Mouse (Mus musculus): Measurements from ENCODE around the gene Piezo1. TPM values are rescaled to one million over a fixed set of nuclear protein-coding genes. Genes with fewer than 3 reads are reported as not detected.

The Piezo1 gene
- polyA plus RNA-seq, 1 experiment from 2014 or later = 6.4 TPM

- Histone ChIP-seq H3K9me3 (no peaks in the 10 kb centered on the region), H3K4me3 (no peak overlapping the region), H3K36me3 (peaks cover 61% of the 10 kb centered on the region), H3K4me1 (peaks cover 13% of the 10 kb centered on the region), H3K9ac (no peak overlapping the region), H3K4me2 (replicated peaks) (no peak overlapping the region), H3K27ac (no peak overlapping the region), H3K27me3 (replicated peaks) (no peaks in the 10 kb centered on the region)
- WGBS = 93% methylated on average over 20 of the region's 20 CpGs
- no peak for ATAC-seq (ENCODE audit: low FRiP score, low read depth)
These were observed 114.5 kb downstream of the Piezo1 start for GRCm38 (mm10) chr8:122436586-122437125.

- peaks cover 13% of the 10 kb centered on the region for H3K4me1 ChIP-seq
- H3K9me3 ChIP-seq = no peaks in the 10 kb centered on the region
- no peak overlapping the region for H3K27ac ChIP-seq
- H3K36me3 ChIP-seq = peaks cover 61% of the 10 kb centered on the region
- no peak overlapping the region for H3K4me3 ChIP-seq
- H3K27me3 ChIP-seq (replicated peaks) = no peaks in the 10 kb centered on the region
- no peak overlapping the region for H3K9ac ChIP-seq
- H3K4me2 ChIP-seq (replicated peaks) = no peak overlapping the region
- no peak for ATAC-seq (ENCODE audit: low FRiP score, low read depth)
- WGBS = 97% methylated on average over 9 of the region's 9 CpGs
These were observed 115.0 kb downstream of the Piezo1 start for GRCm38 (mm10) chr8:122436146-122436545.

GRCm38 (mm10) chr8:122435375-122435774, 115.8 kb downstream of the Piezo1 start:
- H3K36me3 ChIP-seq = peaks cover 61% of the 10 kb centered on the region
- no peak overlapping the region for H3K4me3 ChIP-seq
- ATAC-seq (ENCODE audit: low FRiP score, low read depth) = no peak
- peaks cover 13% of the 10 kb centered on the region for H3K4me1 ChIP-seq
- H3K27ac ChIP-seq = no peak overlapping the region
- H3K9ac ChIP-seq = no peak overlapping the region
- H3K4me2 ChIP-seq (replicated peaks) = no peak overlapping the region
- 92% methylated on average over 6 of the region's 6 CpGs for WGBS
- H3K9me3 ChIP-seq = no peaks in the 10 kb centered on the region
- H3K27me3 ChIP-seq (replicated peaks) = no peaks in the 10 kb centered on the region

- H3K27me3 ChIP-seq (replicated peaks) = no peaks in the 10 kb centered on the region
- peaks cover 49% of the 10 kb centered on the region for H3K36me3 ChIP-seq
- H3K9ac ChIP-seq = no peak overlapping the region
- H3K4me1 ChIP-seq = peaks cover 13% of the 10 kb centered on the region
- no peak for ATAC-seq (ENCODE audit: low FRiP score, low read depth)
- H3K4me3 ChIP-seq = no peak overlapping the region; the same call in 1 of the 2 replicates
- no peak overlapping the region for H3K27ac ChIP-seq
- 67% methylated on average over 11 of the region's 11 CpGs for WGBS
- H3K4me2 ChIP-seq (replicated peaks) = peak overlapping the region; percentile 77
- no peaks in the 10 kb centered on the region for H3K9me3 ChIP-seq
These were observed 117.7 kb downstream of the Piezo1 start for GRCm38 (mm10) chr8:122433269-122433905.

GRCm38 (mm10) chr8:122432443-122433268, 118.5 kb downstream of the Piezo1 start, which contains the start of gene Cyba:
Gene Cyba, minus strand, starts transcription at chr8:122432930.
- peaks cover 42% of the 10 kb centered on the region for H3K36me3 ChIP-seq
- H3K4me3 ChIP-seq = peak within 1 kb of the TSS; percentile 34
- ATAC-seq (ENCODE audit: low FRiP score, low read depth) = peak; percentile 76
- 4% methylated on average over 45 of the region's 45 CpGs for WGBS
- no peak within 1 kb of the TSS for H3K27ac ChIP-seq
- H3K9ac ChIP-seq = peak within 1 kb of the TSS; percentile 53
- no peaks in the 10 kb centered on the region for H3K9me3 ChIP-seq
- no peaks in the 10 kb centered on the region for H3K27me3 ChIP-seq (replicated peaks)
- H3K4me1 ChIP-seq = peaks cover 13% of the 10 kb centered on the region
- peak within 1 kb of the TSS; percentile 77 for H3K4me2 ChIP-seq (replicated peaks)

Small RNA genes within 50 kb of the gene (microRNA-seq; reads per million reads assigned to microRNA genes)
- gene Gm24366 = not detected

Other genes starting within 250 kb of the Piezo1 start
- not detected in 2 replicates for gene Trhr2, start 190.6 kb downstream of the Piezo1 start, polyA plus RNA-seq (2016; fragmentation: Nextera tagmentation; extraction: Ambion mirVana)
- gene Zc3h18, start 174.7 kb downstream of the Piezo1 start, polyA plus RNA-seq (2016; fragmentation: Nextera tagmentation; extraction: Ambion mirVana) = 57.1 and 62.4 TPM in 2 replicates
- gene Il17c, start 129.3 kb downstream of the Piezo1 start, polyA plus RNA-seq (2016; fragmentation: Nextera tagmentation; extraction: Ambion mirVana) = not detected in 2 replicates
- gene Cyba, start 118.4 kb downstream of the Piezo1 start, polyA plus RNA-seq (2016; fragmentation: Nextera tagmentation; extraction: Ambion mirVana) = 58.5 and 59.9 TPM in 2 replicates
- gene Mvd, start 107.9 kb downstream of the Piezo1 start, polyA plus RNA-seq (2016; fragmentation: Nextera tagmentation; extraction: Ambion mirVana) = 52.3 TPM in 2 replicates
- not detected in 2 replicates for gene Snai3, start 90.6 kb downstream of the Piezo1 start, polyA plus RNA-seq (2016; fragmentation: Nextera tagmentation; extraction: Ambion mirVana)
- gene Rnf166, start 75.3 kb downstream of the Piezo1 start, polyA plus RNA-seq (2016; fragmentation: Nextera tagmentation; extraction: Ambion mirVana) = 34.6 and 39.7 TPM in 2 replicates
- 65.0 and 67.1 TPM in 2 replicates for gene Ctu2, start 75.2 kb downstream of the Piezo1 start, polyA plus RNA-seq (2016; fragmentation: Nextera tagmentation; extraction: Ambion mirVana)
- gene Cdt1, start 16.7 kb upstream of the Piezo1 start, polyA plus RNA-seq (2016; fragmentation: Nextera tagmentation; extraction: Ambion mirVana) = 22.8 and 25.9 TPM in 2 replicates
- 182 and 194 TPM in 2 replicates for gene Aprt, start 25.6 kb upstream of the Piezo1 start, polyA plus RNA-seq (2016; fragmentation: Nextera tagmentation; extraction: Ambion mirVana)
- 4.6 and 6.2 TPM in 2 replicates for gene Galns, start 60.1 kb upstream of the Piezo1 start, polyA plus RNA-seq (2016; fragmentation: Nextera tagmentation; extraction: Ambion mirVana)
- gene Trappc2l, start 60.3 kb upstream of the Piezo1 start, polyA plus RNA-seq (2016; fragmentation: Nextera tagmentation; extraction: Ambion mirVana) = 65.6 and 69.7 TPM in 2 replicates
- gene Pabpn1l, start 71.4 kb upstream of the Piezo1 start, polyA plus RNA-seq (2016; fragmentation: Nextera tagmentation; extraction: Ambion mirVana) = not detected in 2 replicates
- gene Cbfa2t3, start 147.8 kb upstream of the Piezo1 start, polyA plus RNA-seq (2016; fragmentation: Nextera tagmentation; extraction: Ambion mirVana) = 15.3 and 16.7 TPM in 2 replicates
- 16.6 and 18.3 TPM in 2 replicates for gene Acsf3, start 224.2 kb upstream of the Piezo1 start, polyA plus RNA-seq (2016; fragmentation: Nextera tagmentation; extraction: Ambion mirVana)